Mouse (Mus musculus) Patski (cell line): ENCODE results near the gene Btbd18. TPM values are rescaled to one million over a fixed set of nuclear protein-coding genes. Genes with fewer than 3 reads are reported as not detected.

Experiments used
- ATAC-seq: fragments of 100-300 bp; one replicate; pipeline ENCODE4 v1.8.0; 2021
- CTCF ChIA-PET: fragments of 350-600 bp; sonication (Branson Sonifier 250); formaldehyde crosslinking; loops from one replicate; lab custom pipeline; 2022; ENCODE audit warnings: inconsistent platforms; lab: Charles Lee
- POLR2A ChIA-PET: fragments of 350-600 bp; sonication (Branson Sonifier 250); formaldehyde crosslinking; loops from one replicate; lab custom pipeline; 2022; ENCODE audit warnings: antibody characterized with exemption, inconsistent platforms; lab: Charles Lee
- DNase-seq: peaks from one replicate; pipeline ENCODE4 v3.0.0-alpha.2; 2011; ENCODE audit warnings: low read depth, low spot score
- H3K27me3 ChIP-seq: fragments of 371-371 bp; one replicate; pipeline ENCODE4 v1.5.1; 2021
- CTCF ChIP-seq: fragments of 100-300 bp; IDR thresholded peaks from one replicate; pipeline ENCODE4 v1.5.1; 2021
- in situ Hi-C: fragments of 300-500 bp; cut with MboI; formaldehyde crosslinking; loops from 3 replicates; pipeline ENCODE4 v1.11.1; 2018; ENCODE audit warnings: low pct_unique_long_range_greater_than_20kb, mixed read lengths
- polyA plus RNA-seq: library from polyadenylated mRNA; unstranded; gene quantifications from one replicate; pipeline ENCODE4 v1.2.3, GENCODE M21; 2021

Gene Btbd18
- polyA plus RNA-seq, 1 experiment from 2014 or later, result 0.10 TPM

DNA sequence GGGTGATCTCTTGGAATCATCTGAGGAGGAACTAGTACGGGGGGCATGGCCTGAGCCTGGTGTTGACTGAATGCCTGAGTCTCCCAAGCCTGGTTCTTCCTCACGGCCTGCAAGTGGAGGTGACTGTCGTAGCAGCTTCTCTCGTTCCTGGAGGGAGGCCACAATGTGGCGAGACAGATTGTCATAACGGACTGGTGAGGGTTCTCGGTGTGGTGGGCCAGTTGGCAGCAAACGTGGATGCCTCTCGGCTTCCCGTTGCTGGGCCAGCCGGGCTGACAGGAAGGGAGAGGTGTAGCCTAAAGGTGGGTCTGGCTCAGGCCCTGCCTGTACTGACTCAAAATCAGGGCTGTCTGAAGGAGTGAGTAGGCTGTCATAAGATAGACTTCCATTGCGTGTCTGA lies 31.2 kb downstream of the Btbd18 start:
- no peak for TF ChIP-seq CTCF
- POLR2A ChIA-PET, result no interaction called here
- no peaks in the 10 kb centered on the region for H3K27me3 ChIP-seq
- in situ Hi-C loops, result no loop called here
- ATAC-seq, result no peak
- DNase-seq, result no peak
- CTCF ChIA-PET, result interaction anchor here (1.3 kb wide), 1 partner anchor 9 kb away, joined by 3 read pairs; no protein-coding TSS in a partner anchor

DNA sequence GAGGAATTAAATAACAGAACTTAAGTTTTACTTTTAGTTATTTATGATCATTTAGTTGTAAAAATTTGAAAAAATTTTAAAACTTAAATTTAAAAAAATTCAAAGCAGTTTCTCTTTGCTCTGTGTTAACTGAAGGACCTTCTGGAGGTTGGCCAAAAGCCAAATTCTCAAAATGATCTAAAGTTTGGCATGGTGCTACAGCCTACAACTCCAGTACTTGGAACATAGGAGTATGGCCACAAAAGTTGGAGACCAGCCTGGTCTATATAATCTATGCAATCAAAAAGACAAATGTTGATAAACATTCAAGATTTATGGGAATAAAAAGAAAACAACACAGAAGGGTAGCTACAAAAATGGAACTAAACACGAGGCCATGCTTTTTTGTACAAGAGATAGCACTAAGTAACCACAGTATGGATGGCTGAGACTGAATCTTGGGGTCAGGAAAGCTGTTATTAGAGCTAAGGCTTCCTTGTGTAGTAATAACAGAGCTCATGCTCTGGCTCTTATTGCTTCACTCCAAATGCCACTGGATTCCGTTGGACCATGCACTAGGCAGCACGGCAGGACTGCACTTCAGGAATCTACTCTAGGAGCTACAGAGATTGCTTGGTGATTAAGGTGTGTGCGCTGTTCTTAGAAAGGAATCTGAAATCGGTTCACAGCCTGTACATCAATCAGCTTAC lies 36.3 kb downstream of the Btbd18 start:
- CTCF ChIA-PET, result interaction anchor here (0.8 to 2.0 kb wide), 7 partner anchors 9 to 64 kb away, joined by 3 to 10 read pairs (median 4); no protein-coding TSS in a partner anchor
- DNase-seq, result no peak
- POLR2A ChIA-PET, result interaction anchor here (1.0 kb wide), 1 partner anchor 10 kb away, joined by 4 read pairs; no protein-coding TSS in a partner anchor
- TF ChIP-seq CTCF, result no peak
- in situ Hi-C loops, result no loop called here
- ATAC-seq, result peak; percentile 62
- no peaks in the 10 kb centered on the region for H3K27me3 ChIP-seq

DNA sequence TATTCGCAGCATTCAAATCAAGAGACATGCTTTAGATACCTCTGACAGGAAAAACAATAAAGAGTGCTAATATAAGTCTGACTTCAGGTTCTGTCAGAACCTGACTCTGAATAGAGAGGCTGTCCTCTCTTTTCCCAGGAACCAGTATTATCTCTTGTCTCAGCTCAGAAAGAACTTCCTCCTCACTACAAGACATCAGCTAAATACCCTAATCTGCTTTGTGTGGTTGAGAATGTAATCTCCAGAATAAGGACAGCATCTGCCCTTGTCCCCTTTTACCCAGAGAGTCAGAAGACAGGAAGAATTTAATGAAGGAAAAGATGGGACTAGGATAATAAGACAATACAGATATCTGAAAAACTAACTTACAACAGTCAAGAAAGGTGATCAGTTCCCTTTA lies 44.6 kb downstream of the Btbd18 start:
- in situ Hi-C loops, result no loop called here
- ATAC-seq (no peak), DNase-seq (no peak)
- CTCF ChIA-PET, result interaction anchor here (2.3 kb wide), 1 partner anchor 8 kb away, joined by 7 read pairs; no protein-coding TSS in a partner anchor
- TF ChIP-seq CTCF, result no peak
- POLR2A ChIA-PET, result interaction anchor here (1.7 kb wide), 1 partner anchor 11 kb away, joined by 5 read pairs; no protein-coding TSS in a partner anchor
- no peaks in the 10 kb centered on the region for H3K27me3 ChIP-seq

DNA sequence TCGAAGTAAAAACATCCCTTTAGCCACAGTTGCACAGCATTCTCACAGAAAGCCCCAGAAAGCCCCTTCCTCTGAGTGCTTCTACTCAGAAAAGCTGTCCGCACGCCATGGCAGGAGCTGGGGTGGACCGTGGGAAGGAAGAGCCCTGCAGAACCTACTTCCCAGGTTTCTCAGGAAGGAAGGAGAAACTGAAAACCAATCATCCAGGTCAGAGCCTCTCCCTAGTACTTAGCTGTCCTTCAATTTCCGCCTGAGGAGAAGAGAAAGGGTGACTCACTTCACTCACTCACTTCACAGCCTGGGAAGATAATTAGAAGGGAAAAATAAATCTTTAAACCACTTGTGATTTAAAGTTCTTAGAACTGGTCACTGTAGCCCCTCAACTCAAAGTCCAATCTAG lies 45.5 kb downstream of the Btbd18 start:
- ATAC-seq, result peak; percentile 78
- DNase-seq, result no peak
- ChIA-PET CTCF (interaction anchor here (2.3 kb wide), 1 partner anchor 9 kb away, joined by 7 read pairs; no protein-coding TSS in a partner anchor), POLR2A (interaction anchor here (0.6 to 1.7 kb wide), 2 partner anchors 10 to 94 kb away, joined by 3 to 5 read pairs; partner anchors contain the start of gene Ube2l6)
- TF ChIP-seq CTCF, result no peak
- no peaks in the 10 kb centered on the region for H3K27me3 ChIP-seq
- in situ Hi-C loops, result no loop called here

DNA sequence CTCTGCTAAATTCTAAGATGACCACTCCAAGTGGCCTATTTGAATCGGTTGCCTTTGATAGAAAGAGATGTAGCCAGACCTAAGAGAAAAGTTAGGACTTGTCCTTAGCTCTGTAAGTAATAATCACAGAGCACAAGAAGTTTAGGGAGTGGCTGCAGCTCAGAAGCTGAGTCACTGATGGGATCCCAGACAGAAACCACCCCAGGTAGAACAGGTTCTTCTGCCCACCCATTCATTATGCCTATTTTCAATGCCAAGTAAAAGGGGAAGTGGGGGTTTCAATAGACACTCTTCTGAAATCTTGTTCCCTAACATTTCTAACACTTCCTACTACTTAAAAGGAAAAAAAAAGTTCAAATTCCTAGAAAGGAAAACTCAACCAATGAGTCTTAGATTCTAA lies 46.4 kb downstream of the Btbd18 start:
- DNase-seq, result no peak
- in situ Hi-C loops, result no loop called here
- no peaks in the 10 kb centered on the region for H3K27me3 ChIP-seq
- ATAC-seq, result no peak
- CTCF ChIA-PET, result interaction anchor here (2.3 kb wide), 1 partner anchor 10 kb away, joined by 7 read pairs; no protein-coding TSS in a partner anchor
- POLR2A ChIA-PET, result interaction anchor here (1.2 to 1.7 kb wide), 2 partner anchors 9 to 10 kb away, joined by 4 to 5 read pairs; no protein-coding TSS in a partner anchor
- TF ChIP-seq CTCF, result no peak

DNA sequence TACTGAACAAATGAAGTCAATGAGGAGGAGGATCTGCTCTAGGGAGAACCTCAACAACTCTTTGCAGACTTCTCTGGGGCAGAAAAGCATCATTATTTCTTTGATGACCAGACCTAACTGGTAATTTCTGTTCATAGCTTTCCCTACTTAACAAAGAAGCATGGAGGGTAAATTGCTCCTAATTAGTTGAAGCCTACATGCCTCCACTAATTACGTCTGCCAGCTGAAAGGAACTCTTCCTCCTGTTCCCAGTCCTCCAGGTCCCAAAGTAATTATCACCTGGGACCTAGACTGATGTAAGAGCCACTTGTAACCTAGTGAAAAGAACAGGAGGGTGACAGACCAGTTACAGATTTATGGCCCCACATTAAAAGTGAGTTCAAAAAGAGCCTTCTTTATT lies 48.6 kb downstream of the Btbd18 start:
- ChIA-PET CTCF (interaction anchor here (2.3 kb wide), 1 partner anchor 11 kb away, joined by 10 read pairs; no protein-coding TSS in a partner anchor), POLR2A (no interaction called here)
- in situ Hi-C loops, result no loop called here
- no peaks in the 10 kb centered on the region for H3K27me3 ChIP-seq
- no peak for ATAC-seq
- no peak for DNase-seq
- no peak for TF ChIP-seq CTCF

DNA sequence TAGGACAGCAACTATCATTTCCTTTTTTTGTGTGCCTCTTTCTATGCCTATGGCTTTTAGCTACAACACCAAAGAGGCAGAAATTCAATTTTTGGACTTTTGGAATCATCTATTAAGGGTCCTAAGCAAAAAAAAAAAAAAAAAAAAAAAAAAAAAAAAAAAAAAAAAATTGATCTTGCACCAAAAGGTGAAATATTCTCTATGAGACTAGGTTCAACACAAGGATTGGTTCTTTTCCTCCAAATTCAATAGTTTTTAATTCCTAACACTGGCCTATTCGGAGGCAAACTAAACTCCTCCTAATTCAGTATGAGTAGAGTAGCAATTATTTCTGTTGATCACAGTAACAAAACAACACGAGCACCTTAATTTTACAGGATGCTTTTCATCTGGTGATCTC lies 53.0 kb downstream of the Btbd18 start:
- CTCF ChIA-PET, result interaction anchor here (1.4 kb wide), 1 partner anchor 11 kb away, joined by 4 read pairs; no protein-coding TSS in a partner anchor
- in situ Hi-C loops, result no loop called here
- no peak for DNase-seq
- no peak for ATAC-seq
- POLR2A ChIA-PET, result interaction anchor here (0.7 kb wide), 3 partner anchors 79 to 99 kb away, joined by 4 to 8 read pairs (median 4); no protein-coding TSS in a partner anchor
- no peaks in the 10 kb centered on the region for H3K27me3 ChIP-seq
- no peak for TF ChIP-seq CTCF

DNA sequence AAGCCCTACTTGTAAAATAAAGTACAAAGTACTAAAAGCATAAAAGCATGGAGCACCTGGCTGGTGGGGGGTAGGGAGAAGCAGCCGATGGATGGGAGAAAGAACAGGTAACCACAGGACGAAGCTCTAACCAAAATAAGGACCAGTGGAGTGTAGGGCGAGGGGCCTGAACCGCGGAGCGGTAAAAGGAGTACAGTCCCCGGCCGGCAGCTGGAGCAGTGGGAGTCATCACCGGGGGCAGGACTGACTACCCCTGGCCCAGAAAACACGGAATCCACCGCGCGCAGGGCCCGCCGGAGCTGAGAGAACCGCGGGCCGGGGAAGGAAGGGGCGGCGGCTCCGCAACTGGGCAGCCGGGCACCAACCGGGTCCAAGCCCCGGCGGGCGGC lies 55.5 kb downstream of the Btbd18 start:
- ChIA-PET CTCF (interaction anchor here (0.8 kb wide), 1 partner anchor 19 kb away, joined by 3 read pairs; no protein-coding TSS in a partner anchor), POLR2A (interaction anchor here (1.6 kb wide), 1 partner anchor 10 kb away, joined by 5 read pairs; no protein-coding TSS in a partner anchor)
- H3K27me3 ChIP-seq, result no peaks in the 10 kb centered on the region
- DNase-seq (no peak), ATAC-seq (no peak)
- TF ChIP-seq CTCF, result no peak
- in situ Hi-C loops, result no loop called here

DNA sequence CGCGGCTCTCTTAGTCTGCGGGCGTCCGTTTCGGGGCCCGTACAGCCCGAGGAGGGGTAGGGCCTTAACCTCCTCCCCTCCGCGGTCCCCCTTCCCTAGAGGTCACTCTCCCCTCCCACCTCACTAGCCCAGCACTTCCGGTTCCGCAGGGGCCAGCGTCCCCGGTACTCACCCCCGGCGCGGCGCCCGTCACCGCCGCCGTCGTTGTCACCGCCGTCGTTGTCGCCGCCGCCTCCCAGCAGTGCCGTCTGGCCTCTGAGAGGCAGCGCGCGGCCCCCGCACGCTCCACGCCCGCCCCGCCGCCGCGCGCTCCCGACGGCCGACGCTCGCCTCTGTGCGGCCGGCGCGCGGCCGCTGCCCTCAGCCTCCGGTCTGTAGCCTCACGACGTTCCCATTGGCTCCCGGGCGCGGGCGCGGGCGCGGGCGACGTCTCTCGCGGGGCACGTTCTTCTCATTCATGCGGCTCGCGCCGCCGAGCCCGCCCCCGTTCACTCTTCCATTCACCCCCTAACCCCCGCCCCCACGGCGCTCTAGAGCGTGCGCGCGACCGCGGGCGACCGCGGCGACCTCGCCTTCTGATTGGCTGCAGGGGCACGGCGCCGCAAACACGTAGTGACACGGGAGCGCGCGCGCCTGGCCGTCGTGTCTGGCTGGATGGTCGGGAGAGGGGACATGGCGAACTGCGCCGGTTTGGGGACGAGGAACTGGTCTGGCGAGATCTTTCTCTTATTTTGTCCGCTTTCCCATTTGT lies 56.1 kb downstream of the Btbd18 start, which contains the start of gene Zdhhc5:
Gene Zdhhc5 (minus strand): TSS at position 370 of the 751 bp plus-strand sequence.
- ATAC-seq (peak; percentile 82), DNase-seq (peak; percentile 95)
- in situ Hi-C loops, result no loop called here
- no peaks in the 10 kb centered on the region for H3K27me3 ChIP-seq
- POLR2A ChIA-PET, result interaction anchor here (1.6 kb wide), 1 partner anchor 11 kb away, joined by 5 read pairs; no protein-coding TSS in a partner anchor
- no peak for TF ChIP-seq CTCF
- CTCF ChIA-PET, result no interaction called here
